Mouse (Mus musculus) stomach, embryonic 14.5 days (tissue): Measurements from ENCODE around the gene Frg2f1. TPM values are rescaled to one million over a fixed set of nuclear protein-coding genes. Genes with fewer than 3 reads are reported as not detected.
A peak's percentile ranks its signal among the peaks of the same experiment; 100 is the strongest.
"Not testable (repeated sequence)": the region's sequence is repeated elsewhere in the genome, so short reads cannot be mapped to it uniquely, and the experiment has no call there.

ENCODE experiments used
- ATAC-seq: fragments of 200-750 bp; cut with Nextera tagmentation; 2 replicates; pipeline ENCODE4 v1.8.0; 2017; ENCODE audit warnings: low read depth, moderate TSS enrichment; ENCODE audit not compliant: insufficient number of reproducible peaks, insufficient read depth, low FRiP score
- H3K27ac ChIP-seq: fragments of 300-500 bp; sonication (generic); 2 replicates; pipeline ENCODE4 v1.5.1; 2014; ENCODE audit warnings: mild to moderate bottlenecking, low read length, moderate library complexity, mixed read lengths
- H3K27me3 ChIP-seq: fragments of 300-500 bp; sonication (generic); 2 replicates; pipeline ENCODE4 v1.6.1; 2014; ENCODE audit warnings: low read length, control low read depth, mixed read lengths; ENCODE audit not compliant: control insufficient read depth, insufficient read depth
- H3K36me3 ChIP-seq: fragments of 300-500 bp; sonication (generic); 2 replicates; pipeline ENCODE4 v1.6.1; 2014; ENCODE audit warnings: mild to moderate bottlenecking, control low read depth, low read length, moderate library complexity, mixed read lengths; ENCODE audit not compliant: control insufficient read depth, insufficient read depth
- H3K4me1 ChIP-seq: fragments of 300-500 bp; sonication (generic); 2 replicates; pipeline ENCODE4 v1.6.1; 2014; ENCODE audit warnings: low read length, control low read depth, mixed read lengths; ENCODE audit not compliant: control insufficient read depth, insufficient read depth
- H3K4me2 ChIP-seq: fragments of 300-500 bp; sonication (generic); replicated peaks from 2 replicates; pipeline ENCODE4 v1.6.1; 2014; ENCODE audit warnings: low read depth, low read length, control low read depth
- H3K4me3 ChIP-seq: fragments of 300-500 bp; sonication (generic); 2 replicates; pipeline ENCODE4 v1.5.1; 2014; ENCODE audit warnings: low read depth, low read length, control low read depth
- H3K9ac ChIP-seq: fragments of 300-500 bp; sonication (generic); replicated peaks from 2 replicates; pipeline ENCODE4 v1.6.1; 2014; ENCODE audit warnings: low read depth, mild to moderate bottlenecking, control low read depth, low read length, moderate library complexity, mixed read lengths
- H3K9me3 ChIP-seq: fragments of 300-500 bp; sonication (generic); 2 replicates; pipeline ENCODE4 v1.6.1; 2016; ENCODE audit warnings: low read depth, low read length, control low read depth; ENCODE audit not compliant: control insufficient read depth
- WGBS: fragments of 180-500 bp; shearing (Covaris S2); extraction: QIAGEN DNeasy Blood & Tissue Kit; methylation state at CpG from one replicate; pipeline ENCODE4 v1.1.7; 2014; 5-methylcytosine and 5-hydroxymethylcytosine counted together
- polyA plus RNA-seq: library from polyadenylated mRNA; unstranded; fragments of >200 nt; fragmentation: Nextera tagmentation; extraction: Ambion mirVana; gene quantifications from 2 replicates; pipeline ENCODE4 v1.2.1, GENCODE M21; 2014

Frg2f1 gene
- polyA plus RNA-seq, 1 experiment from 2014 or later, result 3.8 TPM

DNA sequence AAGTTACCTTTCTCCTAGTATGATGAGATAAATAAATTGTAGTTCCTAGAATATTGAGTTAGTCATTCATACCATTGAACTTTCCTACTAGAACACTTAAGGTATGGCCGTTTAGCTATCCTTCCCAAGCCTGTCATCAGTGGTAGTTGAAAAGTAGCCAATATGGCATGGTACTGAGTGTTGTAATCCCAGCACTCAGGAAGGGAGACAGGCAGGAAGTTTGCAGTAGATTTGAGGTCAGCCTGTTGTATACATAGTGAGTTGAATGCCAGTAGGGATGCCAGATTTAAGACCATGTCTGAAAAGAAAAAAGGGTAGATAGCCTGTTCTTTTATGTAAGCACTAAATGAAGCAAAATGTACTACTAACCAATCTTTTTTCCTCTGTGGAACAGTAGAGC, 11.5 kb upstream of the Frg2f1 start:
- no peaks in the 10 kb centered on the region for H3K36me3 ChIP-seq
- no peak for ATAC-seq
- H3K4me1 ChIP-seq, result no peaks in the 10 kb centered on the region
- WGBS, result 73% methylated on average over 1 of the region's 1 CpGs
- H3K9me3 ChIP-seq, result no peaks in the 10 kb centered on the region
- no peak overlapping the region for H3K9ac ChIP-seq
- no peak overlapping the region for H3K27ac ChIP-seq
- H3K4me3 ChIP-seq, result no peak overlapping the region
- no peaks in the 10 kb centered on the region for H3K27me3 ChIP-seq
- no peak overlapping the region for H3K4me2 ChIP-seq

- peak overlapping the region; percentile 78 for H3K4me2 ChIP-seq
- no peak for ATAC-seq
- peak overlapping the region; percentile 95; the same call in 1 of the 2 replicates for H3K9ac ChIP-seq
- H3K27ac ChIP-seq, result peak overlapping the region; percentile 96; the same call in 1 of the 2 replicates
- H3K27me3 ChIP-seq, result no peaks in the 10 kb centered on the region
- 6% methylated on average over 10 of the region's 10 CpGs for WGBS
- no peaks in the 10 kb centered on the region for H3K9me3 ChIP-seq
- H3K4me1 ChIP-seq, result peaks cover 15% of the 10 kb centered on the region; the same call in 1 of the 2 replicates
- H3K36me3 ChIP-seq, result no peaks in the 10 kb centered on the region
- H3K4me3 ChIP-seq, result peak overlapping the region; percentile 90
These were observed 1.2 kb upstream of the Frg2f1 start for GRCm38 (mm10) chr4:119540533-119540890.

- Histone ChIP-seq H3K4me1 (peaks cover 15% of the 10 kb centered on the region; the same call in 1 of the 2 replicates), H3K4me3 (peak overlapping the region; percentile 90), H3K27ac (peak overlapping the region; percentile 96), H3K27me3 (no peaks in the 10 kb centered on the region), H3K36me3 (no peaks in the 10 kb centered on the region), H3K9me3 (no peaks in the 10 kb centered on the region), H3K4me2 (peak overlapping the region; percentile 78), H3K9ac (peak overlapping the region; percentile 95)
- peak; percentile 83 for ATAC-seq
- WGBS, result under 1% methylated on average over 52 of the region's 76 CpGs
These were observed 655 bp upstream of the Frg2f1 start for GRCm38 (mm10) chr4:119539836-119540532.

DNA sequence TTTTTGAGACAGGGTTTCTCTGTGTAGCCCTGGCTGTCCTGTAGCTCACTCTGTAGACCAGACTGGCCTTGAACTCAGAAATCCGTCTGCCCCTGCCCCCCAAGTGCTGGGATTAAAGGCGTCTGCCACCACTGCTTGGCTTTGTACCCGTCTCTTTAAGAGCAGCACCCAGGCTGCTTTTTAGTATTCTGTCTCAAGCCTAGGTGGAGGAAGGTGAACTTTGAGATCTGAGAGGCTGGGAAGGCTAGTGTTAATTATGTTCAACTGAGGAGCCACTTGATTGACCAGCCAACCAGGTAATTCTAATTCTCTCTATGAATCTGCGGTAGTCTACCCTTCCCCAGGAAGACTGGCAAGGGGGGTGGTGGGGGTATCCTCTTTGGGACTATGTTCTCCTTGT, 1.9 kb downstream of the Frg2f1 start:
- 86% methylated on average over 4 of the region's 4 CpGs for WGBS
- no peak overlapping the region for H3K4me3 ChIP-seq
- no peak overlapping the region for H3K27ac ChIP-seq
- no peak overlapping the region for H3K9ac ChIP-seq
- H3K4me1 ChIP-seq, result peaks cover 15% of the 10 kb centered on the region; the same call in 1 of the 2 replicates
- no peak overlapping the region for H3K4me2 ChIP-seq
- no peaks in the 10 kb centered on the region for H3K9me3 ChIP-seq
- H3K27me3 ChIP-seq, result no peaks in the 10 kb centered on the region
- H3K36me3 ChIP-seq, result no peaks in the 10 kb centered on the region
- ATAC-seq, result no peak

DNA sequence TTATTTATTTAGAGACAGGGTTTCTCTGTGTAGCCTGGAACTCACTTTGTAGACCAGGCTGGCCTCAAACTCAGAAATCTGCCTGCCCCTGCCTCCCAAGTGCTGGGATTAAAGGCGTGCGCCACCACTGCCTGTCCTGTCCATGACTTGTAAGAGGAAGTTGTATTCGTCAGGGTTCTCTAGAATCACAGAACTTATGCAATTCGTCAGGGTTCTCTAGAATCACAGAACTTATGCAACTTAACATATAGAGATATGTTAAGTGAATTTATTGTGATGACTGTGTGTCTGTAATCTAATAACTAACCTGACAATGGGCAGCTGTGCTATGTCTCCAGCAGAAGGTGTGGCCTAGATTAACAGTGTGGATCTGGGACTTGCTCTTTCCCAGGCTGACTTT, 2.7 kb downstream of the Frg2f1 start, which contains the start of gene Foxj3:
Foxj3 (plus strand) TSS at position 390 of the 400 bp plus-strand sequence.
- WGBS, result 90% methylated on average over 4 of the region's 4 CpGs
- not testable (repeated sequence) for H3K36me3 ChIP-seq, H3K4me3 ChIP-seq, ATAC-seq, H3K27ac ChIP-seq, H3K4me2 ChIP-seq, H3K27me3 ChIP-seq, H3K9me3 ChIP-seq, H3K9ac ChIP-seq
- peaks cover 15% of the 10 kb centered on the region; the same call in 1 of the 2 replicates for H3K4me1 ChIP-seq

DNA sequence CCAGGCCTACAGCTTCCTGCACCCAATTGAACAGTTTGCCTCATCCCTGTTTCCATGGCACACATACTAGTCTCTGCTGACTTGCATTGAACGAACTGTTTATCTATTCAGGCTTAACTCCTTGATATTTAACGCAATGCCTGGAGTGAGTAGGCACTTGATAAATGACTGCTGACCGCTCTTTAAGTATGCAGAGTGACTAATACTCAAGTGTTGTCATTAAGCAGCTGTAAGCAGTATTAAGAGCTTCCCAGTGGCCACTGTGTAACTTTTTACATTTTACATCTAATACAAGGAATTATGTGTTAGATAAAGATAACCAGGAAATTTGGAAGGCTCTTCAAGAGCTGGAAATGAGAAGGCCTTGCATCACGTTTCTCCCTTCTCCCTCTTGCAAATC, 4.2 kb downstream of the Frg2f1 start:
- Histone ChIP-seq H3K36me3 (no peaks in the 10 kb centered on the region), H3K4me3 (no peak overlapping the region), H3K4me1 (0 out of 2 replicates have a peak, but pooled peaks cover 4% of the 10 kb centered on the region), H3K9me3 (no peaks in the 10 kb centered on the region), H3K9ac (no peak overlapping the region), H3K27ac (no peak overlapping the region), H3K27me3 (no peaks in the 10 kb centered on the region), H3K4me2 (no peak overlapping the region)
- ATAC-seq, result no peak
- 24% methylated on average over 4 of the region's 4 CpGs for WGBS

GRCm38 (mm10) chr4:119531813-119532212, 7.5 kb downstream of the Frg2f1 start:
- WGBS, result 78% methylated on average over 2 of the region's 2 CpGs
- H3K27ac ChIP-seq, result no peak overlapping the region
- no peaks in the 10 kb centered on the region for H3K9me3 ChIP-seq
- no peak for ATAC-seq
- H3K4me1 ChIP-seq, result no peaks in the 10 kb centered on the region
- no peaks in the 10 kb centered on the region for H3K27me3 ChIP-seq
- no peak overlapping the region for H3K9ac ChIP-seq
- no peak overlapping the region for H3K4me2 ChIP-seq
- no peaks in the 10 kb centered on the region for H3K36me3 ChIP-seq
- no peak overlapping the region for H3K4me3 ChIP-seq

DNA sequence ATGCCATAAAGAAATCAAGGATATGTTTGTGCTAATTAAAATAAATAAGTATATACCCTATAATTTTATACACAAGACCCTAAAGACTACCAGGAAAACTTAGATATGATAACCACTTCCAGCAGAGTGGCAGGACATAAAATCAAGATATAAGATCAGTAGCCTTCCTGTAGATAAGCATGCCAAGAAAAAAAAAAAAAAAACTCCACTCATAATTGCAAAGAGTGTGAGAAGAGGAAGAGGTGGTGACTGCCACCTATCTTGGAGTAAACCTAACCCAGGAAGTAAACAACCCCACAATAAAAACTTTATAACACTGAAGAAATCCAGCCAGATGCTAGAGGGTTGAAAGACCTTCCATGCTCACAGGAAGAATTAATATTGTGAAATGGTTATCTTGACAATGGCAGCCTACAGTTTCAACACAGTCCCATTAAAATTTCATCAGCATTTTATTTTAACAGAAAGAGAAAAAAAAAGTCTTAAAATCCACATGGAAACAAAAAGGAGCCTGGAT, 12.9 kb downstream of the Frg2f1 start:
- H3K9me3 ChIP-seq, result no peaks in the 10 kb centered on the region
- no peaks in the 10 kb centered on the region for H3K27me3 ChIP-seq
- no peaks in the 10 kb centered on the region for H3K4me1 ChIP-seq
- no peak overlapping the region for H3K4me2 ChIP-seq
- no peak overlapping the region for H3K27ac ChIP-seq
- no peaks in the 10 kb centered on the region for H3K36me3 ChIP-seq
- ATAC-seq, result no peak
- H3K4me3 ChIP-seq, result no peak overlapping the region
- H3K9ac ChIP-seq, result no peak overlapping the region
